In the genomic region with DNA sequence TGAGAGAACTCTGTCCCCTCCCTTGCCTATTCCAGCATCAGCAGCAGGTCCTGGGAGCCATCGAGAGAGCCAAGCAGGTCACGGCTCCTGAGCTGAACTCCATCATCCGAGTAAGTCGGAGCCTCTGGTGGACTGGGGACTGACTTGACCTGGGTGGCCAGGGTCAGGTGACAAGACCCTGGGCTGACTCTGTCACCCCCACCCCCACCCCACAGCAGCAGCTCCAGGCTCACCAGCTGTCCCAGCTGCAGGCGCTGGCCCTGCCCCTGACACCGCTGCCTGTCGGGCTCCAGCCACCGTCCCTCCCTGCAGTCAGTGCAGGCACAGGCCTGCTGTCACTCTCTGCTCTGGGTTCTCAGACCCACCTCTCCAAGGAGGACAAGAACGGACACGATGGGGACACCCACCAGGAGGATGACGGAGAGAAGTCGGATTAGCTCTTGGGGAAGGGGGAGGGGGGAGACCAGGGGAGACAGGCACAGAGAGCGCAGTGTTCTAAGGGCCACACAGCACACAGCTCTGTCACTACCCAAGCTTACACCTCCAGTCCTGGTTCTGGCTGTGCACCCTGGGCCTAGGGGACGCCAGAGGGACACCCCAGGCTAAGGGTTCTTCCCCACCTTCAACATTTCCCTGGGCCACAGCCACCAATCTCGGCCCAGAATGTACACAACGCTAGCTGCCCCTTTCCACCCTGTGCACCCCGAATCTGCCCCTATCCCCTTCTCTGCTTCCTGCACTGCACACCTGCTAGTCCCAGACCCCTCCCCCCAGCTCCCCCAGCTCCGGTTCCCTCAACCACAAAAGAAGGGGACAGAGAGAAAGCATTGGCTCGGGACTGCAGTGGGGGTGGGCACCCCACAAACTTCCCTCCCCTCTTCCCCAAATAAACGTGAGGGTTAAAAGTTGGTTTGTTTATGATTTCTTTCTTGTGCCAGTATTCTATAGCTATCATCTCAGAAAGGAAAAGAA, we compare ENCODE assay signal across 10 mouse cellular contexts. TPM values are rescaled to one million over a fixed set of nuclear protein-coding genes. Genes with fewer than 3 reads are reported as not detected.
DNase-seq lines count a peak whose midpoint lies in the region; TF ChIP-seq lines count a peak whose summit lies in the region.
"Had no signal": no experiment of that assay in that cellular context is flagged by ENCODE, and none has a peak within 500 bp of the region (broad histone marks: within the 10 kb centered on the region; RNA-seq: fewer than 3 reads in every experiment).

No protein-coding gene starts in this region.

- H3K4me3 ChIP-seq in heart, embryonic 10.5 days: no peak overlapping the region
- H3K4me3 ChIP-seq in ES-Bruce4 (ENCODE audit: low read depth, low read length): no peak overlapping the region
- H3K4me3 ChIP-seq in embryonic facial prominence, embryonic 10.5 days: peak overlapping the region; percentile 56; the same call in 1 of the 2 replicates
- peak overlapping the region; percentile 34 for H3K4me3 ChIP-seq in thymus, adult 2 months (ENCODE audit: control insufficient read depth, insufficient read depth, low read length)
- H3K4me3 ChIP-seq: heart, embryonic 15.5 days had no signal

- H3K36me3 ChIP-seq in heart, embryonic 10.5 days: peaks cover 62% of the 10 kb centered on the region
- peaks cover 7% of the 10 kb centered on the region for H3K36me3 ChIP-seq in ES-Bruce4 (ENCODE audit: control insufficient read depth, insufficient read depth, low read length, poor library complexity, severe bottlenecking)
- H3K36me3 ChIP-seq in embryonic facial prominence, embryonic 10.5 days (replicated peaks): peaks cover 60% of the 10 kb centered on the region
- H3K36me3 ChIP-seq in thymus, adult 2 months (ENCODE audit: control insufficient read depth, insufficient read depth, low read length): peaks cover 40% of the 10 kb centered on the region

- H3K9ac ChIP-seq in ES-Bruce4 (ENCODE audit: low read depth, poor library complexity, severe bottlenecking): no peak overlapping the region
- H3K9ac ChIP-seq: hindbrain, embryonic 14.5 days had no signal

- H3K9me3 ChIP-seq in heart, embryonic 10.5 days: no peaks in the 10 kb centered on the region
- no peaks in the 10 kb centered on the region for H3K9me3 ChIP-seq in ES-Bruce4 (replicated peaks; ENCODE audit: control insufficient read depth, insufficient read depth, low read length, poor library complexity, severe bottlenecking)
- no peaks in the 10 kb centered on the region for H3K9me3 ChIP-seq in embryonic facial prominence, embryonic 10.5 days
- H3K9me3 ChIP-seq: heart, embryonic 15.5 days had no signal

- WGBS in heart, embryonic 10.5 days: 36% methylated on average over 20 of the region's 20 CpGs
- 21% methylated on average over 20 of the region's 20 CpGs for WGBS in embryonic facial prominence, embryonic 10.5 days
- WGBS in thymus, adult 2 months: 40% methylated on average over 20 of the region's 20 CpGs

- peaks cover 30% of the 10 kb centered on the region for H3K27me3 ChIP-seq in heart, embryonic 10.5 days (ENCODE audit: insufficient read depth, poor library complexity, severe bottlenecking)
- no peaks in the 10 kb centered on the region for H3K27me3 ChIP-seq in ES-Bruce4 (ENCODE audit: control insufficient read depth, insufficient read depth, low read length, poor library complexity, severe bottlenecking)
- peaks cover 78% of the 10 kb centered on the region for H3K27me3 ChIP-seq in embryonic facial prominence, embryonic 10.5 days (replicated peaks; ENCODE audit: low read depth, poor library complexity, severe bottlenecking)
- no peaks in the 10 kb centered on the region for H3K27me3 ChIP-seq in thymus, adult 2 months (ENCODE audit: control insufficient read depth, insufficient read depth, low read length)
- H3K27me3 ChIP-seq: heart, embryonic 15.5 days; Patski had no signal

- peaks cover 83% of the 10 kb centered on the region for H3K4me1 ChIP-seq in heart, embryonic 10.5 days
- H3K4me1 ChIP-seq in ES-Bruce4 (ENCODE audit: control insufficient read depth, insufficient read depth, low read length): peaks cover 6% of the 10 kb centered on the region
- peaks cover 96% of the 10 kb centered on the region for H3K4me1 ChIP-seq in embryonic facial prominence, embryonic 10.5 days
- H3K4me1 ChIP-seq in thymus, adult 2 months (replicated peaks; ENCODE audit: control insufficient read depth, insufficient read depth, low read length): peaks cover 87% of the 10 kb centered on the region

- TF ChIP-seq POLR2A in ES-Bruce4 (IDR thresholded peaks at IDR 0.05; ENCODE audit: insufficient read depth, low read length): no peak
- TF ChIP-seq POLR2A in thymus, adult 2 months (IDR thresholded peaks at IDR 0.05; ENCODE audit: control insufficient read depth, extremely low read depth, insufficient read depth, low read length, poor library complexity): 0 out of 2 replicates have a peak, but pooled peaks have one; percentile 25

- no peak for DNase-seq in heart, embryonic 10.5 days (ENCODE audit: low spot score)
- DNase-seq in heart, postnatal 14 days: no peak
- peak; percentile 42 for DNase-seq in embryonic facial prominence, embryonic 10.5 days (ENCODE audit: low spot score)
- DNase-seq in thymus, adult 2 months: peak; percentile 89
- DNase-seq in kidney, postnatal 36 days: no peak
- no peak for DNase-seq in c-Kit-positive CD71-positive TER-119-positive erythroid progenitor cells, embryonic 14.5 days (ENCODE audit: low spot score)

- no peak for TF ChIP-seq CTCF in ES-Bruce4 (IDR thresholded peaks at IDR 0.05; ENCODE audit: low read depth, low read length)
- 0 out of 2 replicates have a peak, but pooled peaks have one; percentile 35 for TF ChIP-seq CTCF in thymus, adult 2 months (IDR thresholded peaks at IDR 0.05; ENCODE audit: borderline replicate concordance, control insufficient read depth, extremely low read depth, insufficient read depth, low read length, poor library complexity)

- peak overlapping the region; percentile 32; the same call in 1 of the 2 replicates for H3K27ac ChIP-seq in heart, embryonic 10.5 days
- no peak overlapping the region for H3K27ac ChIP-seq in ES-Bruce4 (ENCODE audit: insufficient read depth, low read length)
- peak overlapping the region; percentile 82 for H3K27ac ChIP-seq in embryonic facial prominence, embryonic 10.5 days (replicated peaks)
- peak overlapping the region; percentile 94 for H3K27ac ChIP-seq in thymus, adult 2 months (ENCODE audit: control insufficient read depth, insufficient read depth, low read length)
- H3K27ac ChIP-seq: hindbrain, embryonic 14.5 days had no signal

- intact Hi-C loops in heart, postnatal 14 days (cut with DNase I): no loop called here

- TF ChIP-seq EP300 in ES-Bruce4 (IDR thresholded peaks at IDR 0.05; ENCODE audit: insufficient read depth, low read depth, low read length): 0 out of 2 replicates have a peak, but pooled peaks have one; percentile 20

RNA-seq across cellular contexts. Expression of a gene that starts 6.3 kb away (rescaled TPM):
- polyA plus RNA-seq in heart, embryonic 10.5 days (2016; fragmentation: Nextera tagmentation; extraction: Ambion mirVana): 467 and 523 TPM in 2 replicates
- total RNA-seq in heart, postnatal 14 days (2021): 100 to 1,000 TPM; 900 to 948 TPM
- 148 and 152 TPM in 2 replicates for polyA plus RNA-seq in ES-Bruce4 (2011; ENCODE audit: insufficient read depth, insufficient read length, low read depth, missing spikeins)
- polyA plus RNA-seq in embryonic facial prominence, embryonic 10.5 days (2016; fragmentation: Nextera tagmentation; extraction: Ambion mirVana): 266 and 347 TPM in 2 replicates
- 3,110 and 3,125 TPM in 2 replicates for polyA plus RNA-seq in thymus, adult 2 months (2012; rRNA removed)

RNA-seq across cellular contexts. Expression of a gene that starts 8.8 kb away (rescaled TPM):
- 17.4 and 18.3 TPM in 2 replicates for polyA plus RNA-seq in heart, embryonic 10.5 days (2016; fragmentation: Nextera tagmentation; extraction: Ambion mirVana)
- total RNA-seq in heart, postnatal 14 days (2021): 10 to 100 TPM in 1 of 2 experiments, 1 to 10 TPM in 1; 9.4 to 11.2 TPM
- 3.1 and 3.8 TPM in 2 replicates for polyA plus RNA-seq in ES-Bruce4 (2011; ENCODE audit: insufficient read depth, insufficient read length, low read depth, missing spikeins)
- 14.0 and 17.1 TPM in 2 replicates for polyA plus RNA-seq in embryonic facial prominence, embryonic 10.5 days (2016; fragmentation: Nextera tagmentation; extraction: Ambion mirVana)
- 100 and 115 TPM in 2 replicates for polyA plus RNA-seq in thymus, adult 2 months (2012; rRNA removed)

RNA-seq across cellular contexts. Expression of a gene that starts 20.6 kb away (rescaled TPM):
- polyA plus RNA-seq in heart, embryonic 10.5 days (2016; fragmentation: Nextera tagmentation; extraction: Ambion mirVana): 73.2 and 79.1 TPM in 2 replicates
- total RNA-seq in heart, postnatal 14 days (2021): 10 to 100 TPM; 50.6 to 51.6 TPM
- 32.0 and 35.3 TPM in 2 replicates for polyA plus RNA-seq in ES-Bruce4 (2011; ENCODE audit: insufficient read depth, insufficient read length, low read depth, missing spikeins)
- 79.0 and 80.4 TPM in 2 replicates for polyA plus RNA-seq in embryonic facial prominence, embryonic 10.5 days (2016; fragmentation: Nextera tagmentation; extraction: Ambion mirVana)
- polyA plus RNA-seq in thymus, adult 2 months (2012; rRNA removed): 73.1 and 81.0 TPM in 2 replicates

RNA-seq across cellular contexts. Expression of a gene that starts 35.3 kb away (rescaled TPM):
- 29.0 and 33.9 TPM in 2 replicates for polyA plus RNA-seq in heart, embryonic 10.5 days (2016; fragmentation: Nextera tagmentation; extraction: Ambion mirVana)
- total RNA-seq in heart, postnatal 14 days (2021): 10 to 100 TPM in 1 of 2 experiments, 1 to 10 TPM in 1; 8.0 to 10.2 TPM
- polyA plus RNA-seq in ES-Bruce4 (2011; ENCODE audit: insufficient read depth, insufficient read length, low read depth, missing spikeins): 15.0 and 18.5 TPM in 2 replicates
- polyA plus RNA-seq in embryonic facial prominence, embryonic 10.5 days (2016; fragmentation: Nextera tagmentation; extraction: Ambion mirVana): 7.1 and 8.2 TPM in 2 replicates
- 22.5 and 28.8 TPM in 2 replicates for polyA plus RNA-seq in thymus, adult 2 months (2012; rRNA removed)

RNA-seq across cellular contexts. Expression of a gene that starts 40.5 kb away (rescaled TPM):
- 0.95 and 1.4 TPM in 2 replicates for polyA plus RNA-seq in heart, embryonic 10.5 days (2016; fragmentation: Nextera tagmentation; extraction: Ambion mirVana)
- total RNA-seq in heart, postnatal 14 days (2021): 1 to 10 TPM; 1.8 to 2.2 TPM
- 3.2 and 3.9 TPM in 2 replicates for polyA plus RNA-seq in ES-Bruce4 (2011; ENCODE audit: insufficient read depth, insufficient read length, low read depth, missing spikeins)
- 1.5 and 2.1 TPM in 2 replicates for polyA plus RNA-seq in embryonic facial prominence, embryonic 10.5 days (2016; fragmentation: Nextera tagmentation; extraction: Ambion mirVana)
- 2.8 and 3.3 TPM in 2 replicates for polyA plus RNA-seq in thymus, adult 2 months (2012; rRNA removed)

Comparison
In these comparisons a context has a peak if more than half of its experiments do, and no peak if none do; other contexts are left out.
1. DNase-seq: peak in embryonic facial prominence, embryonic 10.5 days (single experiment) and thymus, adult 2 months (single experiment); none in heart, embryonic 10.5 days (single experiment), heart, postnatal 14 days (0 of 2), kidney, postnatal 36 days (0 of 2) and c-Kit-positive CD71-positive TER-119-positive erythroid progenitor cells, embryonic 14.5 days (single experiment).
2. H3K4me3 ChIP-seq: peak in embryonic facial prominence, embryonic 10.5 days (single experiment) and thymus, adult 2 months (single experiment); none in heart, embryonic 10.5 days (single experiment) and ES-Bruce4 (single experiment).